Mouse (Mus musculus): ENCODE measurements around the gene Gng8.

- TF ChIP-seq TAL1 (conservative IDR thresholded peaks at IDR 0.05; ENCODE audit: low read depth, low read length) (0 out of 2 replicates have a peak, but pooled peaks have one; percentile 38), CTCF (IDR thresholded peaks at IDR 0.05; ENCODE audit: low read depth, low read length) (no peak), GATA2 (IDR thresholded peaks at IDR 0.05; ENCODE audit: borderline replicate concordance, low read depth, low read length) (no peak)
These were observed 28.0 kb downstream of the Gng8 start for GRCm38 (mm10) chr7:16919395-16920149.

Measured in G1E (cell line).